Mouse (Mus musculus) brain, embryonic 14.5 days (tissue): Measurements from ENCODE around the gene Tenm4. TPM values are rescaled to one million over a fixed set of nuclear protein-coding genes. Genes with fewer than 3 reads are reported as not detected.

Experiments used
- DNase-seq: peaks from one replicate; pipeline ENCODE4 v3.0.0-alpha.2; 2011; ENCODE audit warnings: low read depth
- CTCF ChIP-seq: fragments of 200-500 bp; IDR thresholded peaks from 2 replicates; pipeline ENCODE4 v1.5.1; 2012; ENCODE audit warnings: inconsistent platforms, mild to moderate bottlenecking, moderate library complexity, borderline replicate concordance; ENCODE audit not compliant: insufficient read depth, insufficient read length; ENCODE audit errors: extremely low read depth
- POLR2A ChIP-seq: fragments of 200-500 bp; IDR thresholded peaks from 2 replicates; pipeline ENCODE4 v1.6.1; 2012; ENCODE audit warnings: mild to moderate bottlenecking, inconsistent platforms, borderline replicate concordance; ENCODE audit not compliant: poor library complexity, insufficient read depth, insufficient read length, severe bottlenecking; ENCODE audit errors: extremely low read depth
- polyA plus RNA-seq: library from polyadenylated mRNA; depleted of rRNA; stranded (reverse); fragments of >200 nt; gene quantifications from 2 replicates; pipeline ENCODE4 v1.2.3, GENCODE M21; 2012

Tenm4 gene
- polyA plus RNA-seq, 1 experiment, result 31.2 TPM

- TF ChIP-seq POLR2A (no peak), CTCF (no peak)
Observed at GRCm38 (mm10) chr7:96705307-96706129, 534.5 kb downstream of the Tenm4 start.

GRCm38 (mm10) chr7:96706531-96706930 lies 535.5 kb downstream of the Tenm4 start:
- no peak for DNase-seq
- TF ChIP-seq POLR2A (no peak), CTCF (no peak)

More at GRCm38 (mm10) chr7:96705307-96706129, 534.5 kb downstream of the Tenm4 start:
- DNase-seq, result no peak

GRCm38 (mm10) chr7:96707112-96707511 lies 536.1 kb downstream of the Tenm4 start:
- DNase-seq, result no peak
- no peak for TF ChIP-seq POLR2A
- TF ChIP-seq CTCF, result no peak

GRCm38 (mm10) chr7:96708071-96708470 lies 537.0 kb downstream of the Tenm4 start:
- no peak for DNase-seq
- no peak for TF ChIP-seq CTCF
- TF ChIP-seq POLR2A, result no peak

GRCm38 (mm10) chr7:96708561-96708960 lies 537.5 kb downstream of the Tenm4 start:
- TF ChIP-seq CTCF (no peak), POLR2A (no peak)
- no peak for DNase-seq

GRCm38 (mm10) chr7:96708968-96709367 lies 537.9 kb downstream of the Tenm4 start:
- DNase-seq, result no peak
- TF ChIP-seq CTCF (no peak), POLR2A (no peak)

- DNase-seq, result no peak
- TF ChIP-seq POLR2A (no peak), CTCF (no peak)
Observed at GRCm38 (mm10) chr7:96709891-96710290, 538.8 kb downstream of the Tenm4 start.

GRCm38 (mm10) chr7:96710658-96711071 lies 539.6 kb downstream of the Tenm4 start:
- DNase-seq, result no peak
- no peak for TF ChIP-seq CTCF
- no peak for TF ChIP-seq POLR2A

GRCm38 (mm10) chr7:96712876-96713275 lies 541.8 kb downstream of the Tenm4 start:
- no peak for DNase-seq
- TF ChIP-seq POLR2A, result no peak
- TF ChIP-seq CTCF, result no peak

GRCm38 (mm10) chr7:96716911-96717310 lies 545.9 kb downstream of the Tenm4 start:
- DNase-seq, result no peak
- TF ChIP-seq POLR2A (no peak), CTCF (no peak)

- peak; percentile 91 for DNase-seq
- no peak for TF ChIP-seq POLR2A
Observed at GRCm38 (mm10) chr7:96718201-96719155, 547.4 kb downstream of the Tenm4 start.
